Mouse (Mus musculus): ENCODE results near the gene Gm7929. TPM values are rescaled to one million over a fixed set of nuclear protein-coding genes. Genes with fewer than 3 reads are reported as not detected.
"Not testable (repeated sequence)": the region's sequence is repeated elsewhere in the genome, so short reads cannot be mapped to it uniquely, and the experiment has no call there.

The Gm7929 gene
- not detected in 2 replicates for polyA plus RNA-seq (2015; fragmentation: Nextera tagmentation; extraction: Ambion mirVana)

DNA sequence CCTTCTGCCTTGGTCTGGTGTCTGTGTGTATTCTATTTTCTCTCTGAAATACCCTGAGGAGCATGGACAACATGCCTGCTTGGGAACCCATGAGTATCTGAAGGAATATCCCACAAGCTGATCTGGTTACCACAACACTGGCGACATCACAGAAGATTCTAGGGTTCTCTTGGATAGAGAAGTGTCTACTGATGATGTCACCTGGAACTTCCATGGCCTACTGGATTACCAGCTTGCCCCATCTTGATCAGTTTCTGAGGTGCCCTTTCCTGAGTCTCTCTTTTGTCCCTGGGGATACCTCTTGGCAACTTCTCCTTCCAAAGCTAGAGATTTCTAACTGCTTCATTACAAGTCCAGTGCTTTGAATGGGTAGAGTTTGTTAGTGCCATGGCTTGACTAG, at the start of gene Gm7929:
Gm7929 (minus strand) TSS at position 101 of the 400 bp plus-strand sequence.
- not testable (repeated sequence) for H3K4me3 ChIP-seq; H3K9me3 ChIP-seq; H3K4me2 ChIP-seq (replicated peaks); H3K9ac ChIP-seq (replicated peaks); ATAC-seq (replicated peaks); H3K27ac ChIP-seq (replicated peaks); H3K27me3 ChIP-seq; H3K4me1 ChIP-seq; H3K36me3 ChIP-seq
- WGBS, result 100% methylated on average over 1 of the region's 1 CpGs

DNA sequence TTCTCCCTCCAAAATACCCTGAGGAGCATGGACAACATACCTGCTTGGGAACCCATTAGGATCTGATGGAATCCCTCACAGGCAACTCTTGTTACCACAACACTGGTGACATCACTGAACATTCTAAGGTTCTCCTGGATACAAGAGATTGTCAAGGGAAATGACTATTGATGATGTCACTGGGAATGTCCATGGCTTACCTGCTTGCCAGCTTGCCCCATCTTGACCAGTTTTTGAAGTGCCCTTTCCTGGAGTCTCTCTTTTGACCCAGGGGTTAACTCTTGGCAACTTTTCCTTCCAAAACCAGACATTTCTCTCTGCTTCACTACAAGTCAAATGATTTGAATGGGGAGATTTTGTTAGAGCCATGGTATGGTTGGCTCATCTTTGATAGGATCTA, 21.9 kb upstream of the Gm7929 start, which contains the start of gene Gm47189:
Gm47189 (minus strand) TSS at position 101 of the 400 bp plus-strand sequence.
- H3K4me3 ChIP-seq; H3K9me3 ChIP-seq; H3K36me3 ChIP-seq; ATAC-seq (replicated peaks); H3K27ac ChIP-seq (replicated peaks); H3K9ac ChIP-seq (replicated peaks); H3K4me2 ChIP-seq (replicated peaks); H3K4me1 ChIP-seq; H3K27me3 ChIP-seq: not testable (repeated sequence)

- H3K4me3 ChIP-seq; H3K36me3 ChIP-seq; H3K4me1 ChIP-seq; H3K27ac ChIP-seq (replicated peaks); H3K27me3 ChIP-seq; H3K4me2 ChIP-seq (replicated peaks); ATAC-seq (replicated peaks); H3K9ac ChIP-seq (replicated peaks); H3K9me3 ChIP-seq: not testable (repeated sequence)
- WGBS, result 88% methylated on average over 3 of the region's 3 CpGs
Observed at GRCm38 (mm10) chr14:41755931-41756330, 5.5 kb upstream of the Gm7929 start.

- H3K36me3 ChIP-seq; H3K9ac ChIP-seq (replicated peaks); H3K4me3 ChIP-seq; H3K27ac ChIP-seq (replicated peaks); ATAC-seq (replicated peaks); H3K4me1 ChIP-seq; H3K4me2 ChIP-seq (replicated peaks); H3K9me3 ChIP-seq; H3K27me3 ChIP-seq: not testable (repeated sequence)
- 72% methylated on average over 16 of the region's 17 CpGs for WGBS
Observed at GRCm38 (mm10) chr14:41723437-41723836, 27.0 kb downstream of the Gm7929 start.

GRCm38 (mm10) chr14:41717180-41717579, 33.2 kb downstream of the Gm7929 start:
- not testable (repeated sequence) for H3K4me2 ChIP-seq (replicated peaks); H3K4me1 ChIP-seq; H3K9me3 ChIP-seq; H3K9ac ChIP-seq (replicated peaks); ATAC-seq (replicated peaks); H3K4me3 ChIP-seq; H3K27me3 ChIP-seq; H3K27ac ChIP-seq (replicated peaks); H3K36me3 ChIP-seq
- WGBS, result 86% methylated on average over 1 of the region's 1 CpGs

DNA sequence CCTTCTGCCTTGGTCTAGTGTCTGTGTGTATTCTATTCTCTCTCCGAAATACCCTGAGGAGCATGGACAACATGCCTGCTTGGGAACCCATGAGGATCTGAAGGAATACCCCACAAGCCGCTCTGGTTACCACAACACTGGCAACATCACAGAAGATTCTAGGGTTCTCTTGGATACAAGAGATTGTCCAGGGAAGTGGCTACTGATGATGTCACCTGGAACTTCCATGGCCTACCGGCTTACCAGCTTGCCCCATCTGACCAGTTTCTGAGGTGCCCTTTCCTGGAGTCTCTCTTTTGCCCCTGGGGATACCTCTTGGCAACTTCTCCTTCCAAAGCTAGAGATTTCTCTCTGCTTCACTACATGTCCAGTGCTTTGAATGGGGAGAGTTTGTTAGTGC, 48.6 kb downstream of the Gm7929 start, which contains the start of gene Gm8068:
Gm8068 (minus strand) TSS at position 101 of the 400 bp plus-strand sequence.
- H3K4me1 ChIP-seq; H3K9ac ChIP-seq (replicated peaks); H3K4me2 ChIP-seq (replicated peaks); H3K36me3 ChIP-seq; H3K27ac ChIP-seq (replicated peaks); H3K9me3 ChIP-seq; H3K27me3 ChIP-seq; H3K4me3 ChIP-seq; ATAC-seq (replicated peaks): not testable (repeated sequence)
- WGBS, result no CpG with 5 or more reads among the region's 3 CpGs

Other genes with a start within 250 kb of the Gm7929 start
- not detected in 2 replicates for gene Gm7970, start 195.0 kb downstream of the Gm7929 start, polyA plus RNA-seq (2015; fragmentation: Nextera tagmentation; extraction: Ambion mirVana)
- not detected in 2 replicates for gene 1700049E17Rik2, start 177.4 kb downstream of the Gm7929 start, polyA plus RNA-seq (2015; fragmentation: Nextera tagmentation; extraction: Ambion mirVana)
- not detected in 2 replicates for gene Gm3072, start 126.0 kb downstream of the Gm7929 start, polyA plus RNA-seq (2015; fragmentation: Nextera tagmentation; extraction: Ambion mirVana)
- gene Gm3676, start 104.1 kb downstream of the Gm7929 start, polyA plus RNA-seq (2015; fragmentation: Nextera tagmentation; extraction: Ambion mirVana), result not detected in 2 replicates
- gene Gm8068, start 48.7 kb downstream of the Gm7929 start, polyA plus RNA-seq (2015; fragmentation: Nextera tagmentation; extraction: Ambion mirVana), result not detected in 2 replicates
- not detected in 2 replicates for gene Gm47189, start 21.8 kb upstream of the Gm7929 start, polyA plus RNA-seq (2015; fragmentation: Nextera tagmentation; extraction: Ambion mirVana)
- gene Gm7980, start 156.7 kb upstream of the Gm7929 start, polyA plus RNA-seq (2015; fragmentation: Nextera tagmentation; extraction: Ambion mirVana), result not detected in 2 replicates
- not detected in 2 replicates for gene 1700049E17Rik1, start 174.3 kb upstream of the Gm7929 start, polyA plus RNA-seq (2015; fragmentation: Nextera tagmentation; extraction: Ambion mirVana)
- gene 1700024B05Rik, start 193.4 kb upstream of the Gm7929 start, polyA plus RNA-seq (2015; fragmentation: Nextera tagmentation; extraction: Ambion mirVana), result not detected in 2 replicates
- not detected in 2 replicates for gene Gm6401, start 217.3 kb upstream of the Gm7929 start, polyA plus RNA-seq (2015; fragmentation: Nextera tagmentation; extraction: Ambion mirVana)
- gene Gm3543, start 232.7 kb upstream of the Gm7929 start, polyA plus RNA-seq (2015; fragmentation: Nextera tagmentation; extraction: Ambion mirVana), result not detected in 2 replicates